Comparison of ENCODE assay signal across 15 mouse cellular contexts in the genomic region with DNA sequence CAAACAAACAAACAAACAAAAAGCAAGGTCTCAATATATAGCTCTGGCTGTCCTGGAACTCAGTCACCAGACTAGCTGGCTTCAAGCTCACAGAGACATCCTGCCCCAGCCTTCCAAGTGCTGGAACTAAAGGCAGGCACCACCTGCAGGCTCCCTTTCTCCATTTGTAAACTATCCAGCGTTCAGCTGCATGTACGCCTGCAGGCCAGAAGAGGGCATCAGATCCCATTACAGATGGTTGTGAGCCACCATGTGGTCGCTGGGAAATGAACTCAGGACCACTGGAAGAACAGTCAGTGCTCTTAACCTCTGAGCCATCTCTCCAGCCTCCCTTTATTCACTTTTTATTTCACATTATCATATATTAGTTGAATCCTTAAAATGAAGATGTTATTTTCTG. TPM values are rescaled to one million over a fixed set of nuclear protein-coding genes. Genes with fewer than 3 reads are reported as not detected.
DNase-seq lines count a peak whose midpoint lies in the region; TF ChIP-seq lines count a peak whose summit lies in the region.
"Had no signal": no experiment of that assay in that cellular context is flagged by ENCODE, and none has a peak within 500 bp of the region (broad histone marks: within the 10 kb centered on the region; RNA-seq: fewer than 3 reads in every experiment).

No protein-coding gene starts in this region.

- no peak overlapping the region for H3K27ac ChIP-seq in cerebellum, adult 2 months (ENCODE audit: insufficient read depth, low read length)
- H3K27ac ChIP-seq in left cerebral cortex, adult 2 months: no peak overlapping the region
- H3K27ac ChIP-seq: embryonic facial prominence, embryonic 13.5 days; heart, embryonic 13.5 days; liver, embryonic 13.5 days; midbrain, embryonic 10.5 days; neural tube, embryonic 15.5 days had no signal

- peak; percentile 33; the same call in 1 of the 2 replicates for TF ChIP-seq CTCF in cerebellum, adult 2 months (IDR thresholded peaks at IDR 0.05; ENCODE audit: borderline replicate concordance, insufficient read depth, low read depth, low read length)
- TF ChIP-seq CTCF in left cerebral cortex, adult 2 months (IDR thresholded peaks at IDR 0.05): peak; percentile 36
- peak; percentile 32 for TF ChIP-seq CTCF in E14TG2a.4 (conservative IDR thresholded peaks at IDR 0.05; ENCODE audit: low read length)

- H3K9me3 ChIP-seq in E14TG2a.4 (ENCODE audit: low read length): no peaks in the 10 kb centered on the region
- H3K9me3 ChIP-seq: embryonic facial prominence, embryonic 13.5 days; liver, embryonic 13.5 days; midbrain, embryonic 10.5 days; neural tube, embryonic 15.5 days had no signal

- no peak for TF ChIP-seq POLR2A in cerebellum, adult 2 months (IDR thresholded peaks at IDR 0.05; ENCODE audit: borderline replicate concordance, insufficient read depth, low read length)

- no peak overlapping the region for H3K4me3 ChIP-seq in cerebellum, adult 2 months (replicated peaks; ENCODE audit: insufficient read depth, low read depth, low read length)
- no peak overlapping the region for H3K4me3 ChIP-seq in left cerebral cortex, adult 2 months
- no peak overlapping the region for H3K4me3 ChIP-seq in E14TG2a.4 (replicated peaks; ENCODE audit: low read length)
- H3K4me3 ChIP-seq: embryonic facial prominence, embryonic 13.5 days; heart, embryonic 13.5 days; liver, embryonic 13.5 days; midbrain, embryonic 10.5 days; neural tube, embryonic 15.5 days had no signal

- DNase-seq in cerebellum, adult 2 months: no peak
- no peak for DNase-seq in cerebellum, adult 11-12 months
- DNase-seq in left cerebral cortex, adult 2 months (ENCODE audit: extremely low spot score in 1 of 2, low spot score in 2 of 2): no peak
- DNase-seq in left cerebral cortex, postnatal 14 days (ENCODE audit: low spot score in 2 of 2): no peak
- DNase-seq in induced T-regulatory cell, adult 2 months (ENCODE audit: low read depth): peak; percentile 15
- no peak for DNase-seq in adrenal gland, adult 8-10 months
- DNase-seq in layer of hippocampus, adult 18-20 months (ENCODE audit: low spot score in 2 of 2): no peak
- DNase-seq: cerebellum, adult 18-20 months; liver, embryonic 13.5 days; right cerebral cortex, postnatal 25 days had no signal

- H3K27me3 ChIP-seq in cerebellum, adult 2 months (ENCODE audit: control insufficient read depth, insufficient read depth, low read length): no peaks in the 10 kb centered on the region
- peaks cover 14% of the 10 kb centered on the region for H3K27me3 ChIP-seq in E14TG2a.4 (ENCODE audit: insufficient read depth, low read length)
- H3K27me3 ChIP-seq: embryonic facial prominence, embryonic 13.5 days; heart, embryonic 13.5 days; liver, embryonic 13.5 days; neural tube, embryonic 15.5 days had no signal

- H3K36me3 ChIP-seq in E14TG2a.4 (ENCODE audit: insufficient read depth, low read length): no peaks in the 10 kb centered on the region
- H3K36me3 ChIP-seq: embryonic facial prominence, embryonic 13.5 days; heart, embryonic 13.5 days; liver, embryonic 13.5 days; midbrain, embryonic 10.5 days; neural tube, embryonic 15.5 days had no signal

- WGBS in cerebellum, adult 2 months: 76% methylated on average over 3 of the region's 3 CpGs

- H3K4me1 ChIP-seq in cerebellum, adult 2 months (ENCODE audit: control insufficient read depth, insufficient read depth, low read length): peaks cover 12% of the 10 kb centered on the region
- H3K4me1 ChIP-seq in E14TG2a.4 (replicated peaks; ENCODE audit: low read depth, low read length): peaks cover 7% of the 10 kb centered on the region; the same call in 1 of the 2 replicates
- H3K4me1 ChIP-seq: liver, embryonic 13.5 days; midbrain, embryonic 10.5 days; neural tube, embryonic 15.5 days had no signal

- intact Hi-C loops in left cerebral cortex, adult 2 months (cut with DNase I): no loop called here
- intact Hi-C loops in left cerebral cortex, postnatal 14 days (cut with DNase I): loop anchor here (2.0 kb wide), 1 partner anchor 387 kb away; no protein-coding TSS in a partner anchor

RNA-seq across cellular contexts. Expression of gene Ttll11, which starts 48.1 kb away (rescaled TPM):
- polyA plus RNA-seq in cerebellum, adult 2 months (2012; rRNA removed): 21.4 and 24.0 TPM in 2 replicates
- total RNA-seq in left cerebral cortex, adult 2 months (2021): 10 to 100 TPM; 40.2 to 42.2 TPM
- 10 to 100 TPM; 25.7 to 26.5 TPM for total RNA-seq in left cerebral cortex, postnatal 14 days (2021)
- total RNA-seq in adrenal gland, adult 8-10 months (2022): 1 to 10 TPM; 2.6 to 5.6 (median 4.0) TPM
- total RNA-seq in layer of hippocampus, adult 18-20 months (2021): 10 to 100 TPM; 35.2 to 36.8 TPM

Comparison
In these comparisons a context has a peak if more than half of its experiments do, and no peak if none do; other contexts are left out.
1. RNA of gene Ttll11, which starts 48.1 kb away (total RNA-seq): 40.2 to 42.2 TPM in left cerebral cortex, adult 2 months, 35.2 to 36.8 TPM in layer of hippocampus, adult 18-20 months and 25.7 to 26.5 TPM in left cerebral cortex, postnatal 14 days; 2.6 to 5.6 TPM in adrenal gland, adult 8-10 months; every median in the first group is over 4 times any median in the second.
2. Peak in every context shown above with its lines, with median percentiles within 50 percentile points of each other: CTCF ChIP-seq.